Mouse (Mus musculus) lung, embryonic 16.5 days (tissue): ENCODE measurements around the gene Zfp414. TPM values are rescaled to one million over a fixed set of nuclear protein-coding genes. Genes with fewer than 3 reads are reported as not detected.

Experiments used
- ATAC-seq: fragments of 200-750 bp; cut with Nextera tagmentation; 2 replicates; pipeline ENCODE4 v1.8.0; 2017; ENCODE audit warnings: low read depth, mild to moderate bottlenecking, moderate library complexity
- H3K27ac ChIP-seq: fragments of 300-500 bp; sonication (generic); 2 replicates; pipeline ENCODE4 v1.5.1; 2014; ENCODE audit warnings: mild to moderate bottlenecking, control low read depth, low read length
- H3K27me3 ChIP-seq: fragments of 300-500 bp; sonication (generic); 2 replicates; pipeline ENCODE4 v1.6.1; 2014; ENCODE audit warnings: low read depth, low read length, mixed read lengths; ENCODE audit not compliant: control insufficient read depth, insufficient read depth
- H3K36me3 ChIP-seq: fragments of 300-500 bp; sonication (generic); 2 replicates; pipeline ENCODE4 v1.6.1; 2014; ENCODE audit warnings: low read length; ENCODE audit not compliant: control insufficient read depth, insufficient read depth
- H3K4me1 ChIP-seq: fragments of 300-500 bp; sonication (generic); replicated peaks from 2 replicates; pipeline ENCODE4 v1.6.1; 2014; ENCODE audit warnings: low read length, mixed read lengths; ENCODE audit not compliant: control insufficient read depth, insufficient read depth
- H3K4me2 ChIP-seq: fragments of 300-500 bp; sonication (generic); 2 replicates; pipeline ENCODE4 v1.6.1; 2014; ENCODE audit warnings: low read depth, low read length, control low read depth
- H3K4me3 ChIP-seq: fragments of 300-500 bp; sonication (generic); 2 replicates; pipeline ENCODE4 v1.5.1; 2014; ENCODE audit warnings: mild to moderate bottlenecking, low read length, control low read depth
- H3K9ac ChIP-seq: fragments of 300-500 bp; sonication (generic); 2 replicates; pipeline ENCODE4 v1.6.1; 2014; ENCODE audit warnings: low read length, control low read depth
- H3K9me3 ChIP-seq: fragments of 300-500 bp; sonication (generic); 2 replicates; pipeline ENCODE4 v1.6.1; 2016; ENCODE audit warnings: low read length; ENCODE audit not compliant: control insufficient read depth
- WGBS: fragments of 180-500 bp; shearing (Covaris S2); extraction: QIAGEN DNeasy Blood & Tissue Kit; methylation state at CpG from one replicate; pipeline ENCODE4 v1.1.7; 2014; 5-methylcytosine and 5-hydroxymethylcytosine counted together
- polyA plus RNA-seq: library from polyadenylated mRNA; unstranded; fragments of >200 nt; fragmentation: Nextera tagmentation; extraction: Ambion mirVana; gene quantifications from 2 replicates; pipeline ENCODE4 v1.2.1, GENCODE M21; 2015

Gene Zfp414
- polyA plus RNA-seq, 1 experiment from 2014 or later, result 56.2 TPM

GRCm38 (mm10) chr17:33639743-33640142, 10.9 kb downstream of the Zfp414 start:
- WGBS, result 47% methylated on average over 6 of the region's 6 CpGs
- Histone ChIP-seq H3K4me3 (no peak overlapping the region), H3K4me1 (no peaks in the 10 kb centered on the region), H3K9me3 (no peaks in the 10 kb centered on the region), H3K4me2 (no peak overlapping the region), H3K27me3 (no peaks in the 10 kb centered on the region), H3K27ac (no peak overlapping the region), H3K9ac (no peak overlapping the region), H3K36me3 (peaks cover 4% of the 10 kb centered on the region; the same call in 1 of the 2 replicates)
- ATAC-seq, result no peak

GRCm38 (mm10) chr17:33644068-33644467, 15.2 kb downstream of the Zfp414 start:
- no peak for ATAC-seq

GRCm38 (mm10) chr17:33645073-33645472, 16.2 kb downstream of the Zfp414 start:
- 89% methylated on average over 8 of the region's 8 CpGs for WGBS
- H3K27ac ChIP-seq, result no peak overlapping the region
- H3K9me3 ChIP-seq, result no peaks in the 10 kb centered on the region
- no peak for ATAC-seq
- H3K27me3 ChIP-seq, result no peaks in the 10 kb centered on the region
- H3K36me3 ChIP-seq, result peaks cover 51% of the 10 kb centered on the region
- H3K9ac ChIP-seq, result no peak overlapping the region
- H3K4me2 ChIP-seq, result no peak overlapping the region
- no peaks in the 10 kb centered on the region for H3K4me1 ChIP-seq
- H3K4me3 ChIP-seq, result no peak overlapping the region

More at GRCm38 (mm10) chr17:33644068-33644467, 15.2 kb downstream of the Zfp414 start:
- Histone ChIP-seq H3K27me3 (no peaks in the 10 kb centered on the region), H3K4me2 (no peak overlapping the region), H3K4me1 (no peaks in the 10 kb centered on the region), H3K9me3 (no peaks in the 10 kb centered on the region), H3K27ac (no peak overlapping the region), H3K36me3 (peaks cover 41% of the 10 kb centered on the region), H3K4me3 (no peak overlapping the region), H3K9ac (no peak overlapping the region)
- 94% methylated on average over 4 of the region's 4 CpGs for WGBS

- Histone ChIP-seq H3K4me2 (no peak overlapping the region), H3K4me3 (no peak overlapping the region), H3K36me3 (peaks cover 77% of the 10 kb centered on the region), H3K4me1 (no peaks in the 10 kb centered on the region), H3K27me3 (no peaks in the 10 kb centered on the region), H3K9me3 (no peaks in the 10 kb centered on the region), H3K27ac (no peak overlapping the region), H3K9ac (no peak overlapping the region)
- ATAC-seq, result 0 out of 2 replicates have a peak, but pooled peaks have one; percentile 12
- 97% methylated on average over 34 of the region's 34 CpGs for WGBS
Measured at GRCm38 (mm10) chr17:33649781-33650475, 21.0 kb downstream of the Zfp414 start.

GRCm38 (mm10) chr17:33666813-33667212, 37.9 kb downstream of the Zfp414 start:
- ATAC-seq, result no peak
- H3K27ac ChIP-seq, result no peak overlapping the region
- no peak overlapping the region for H3K9ac ChIP-seq
- no peak overlapping the region for H3K4me3 ChIP-seq
- peaks cover 38% of the 10 kb centered on the region for H3K36me3 ChIP-seq
- no peaks in the 10 kb centered on the region for H3K9me3 ChIP-seq
- 61% methylated on average over 3 of the region's 3 CpGs for WGBS
- H3K4me2 ChIP-seq, result no peak overlapping the region
- H3K4me1 ChIP-seq, result no peaks in the 10 kb centered on the region
- H3K27me3 ChIP-seq, result no peaks in the 10 kb centered on the region

- H3K27ac ChIP-seq, result no peak overlapping the region
- no peak overlapping the region for H3K4me3 ChIP-seq
- peaks cover 20% of the 10 kb centered on the region for H3K36me3 ChIP-seq
- no peak for ATAC-seq
- no peaks in the 10 kb centered on the region for H3K9me3 ChIP-seq
- no peaks in the 10 kb centered on the region for H3K4me1 ChIP-seq
- H3K4me2 ChIP-seq, result no peak overlapping the region
- H3K27me3 ChIP-seq, result no peaks in the 10 kb centered on the region
- no peak overlapping the region for H3K9ac ChIP-seq
- WGBS, result 82% methylated on average over 3 of the region's 3 CpGs
Measured at GRCm38 (mm10) chr17:33669681-33670080, 40.8 kb downstream of the Zfp414 start.

- Histone ChIP-seq H3K9me3 (no peaks in the 10 kb centered on the region), H3K36me3 (peaks cover 13% of the 10 kb centered on the region), H3K27me3 (no peaks in the 10 kb centered on the region), H3K27ac (no peak overlapping the region), H3K9ac (no peak overlapping the region), H3K4me1 (peaks cover 8% of the 10 kb centered on the region), H3K4me2 (no peak overlapping the region), H3K4me3 (no peak overlapping the region)
- 69% methylated on average over 1 of the region's 1 CpGs for WGBS
- ATAC-seq, result no peak
Measured at GRCm38 (mm10) chr17:33673837-33674236, 44.9 kb downstream of the Zfp414 start.

- H3K27me3 ChIP-seq, result no peaks in the 10 kb centered on the region
- H3K9me3 ChIP-seq, result no peaks in the 10 kb centered on the region
- H3K27ac ChIP-seq, result no peak overlapping the region
- no peak overlapping the region for H3K4me2 ChIP-seq
- H3K4me1 ChIP-seq, result peaks cover 8% of the 10 kb centered on the region
- H3K36me3 ChIP-seq, result peaks cover 13% of the 10 kb centered on the region
- ATAC-seq, result no peak
- no peak overlapping the region for H3K9ac ChIP-seq
- no peak overlapping the region for H3K4me3 ChIP-seq
Measured at GRCm38 (mm10) chr17:33675452-33675851, 46.6 kb downstream of the Zfp414 start.

- Histone ChIP-seq H3K27ac (no peak overlapping the region), H3K4me1 (peaks cover 8% of the 10 kb centered on the region), H3K36me3 (peaks cover 13% of the 10 kb centered on the region), H3K9me3 (no peaks in the 10 kb centered on the region), H3K27me3 (no peaks in the 10 kb centered on the region), H3K9ac (no peak overlapping the region), H3K4me2 (no peak overlapping the region), H3K4me3 (no peak overlapping the region)
- WGBS, result 81% methylated on average over 2 of the region's 2 CpGs
- no peak for ATAC-seq
Measured at GRCm38 (mm10) chr17:33676086-33676485, 47.2 kb downstream of the Zfp414 start.
